Mouse (Mus musculus) midbrain, postnatal 0 days (tissue): ENCODE measurements at regions not wholly inside any gene's neighbourhood (a gene's known extent, or its start where the extent isn't known, plus 50 kb on each side); places are given as distances from the start of the nearest gene placed in this dataset.
A peak's percentile ranks its signal among the peaks of the same experiment; 100 is the strongest.

Experiments
- ATAC-seq: fragments of 200-750 bp; cut with Nextera tagmentation; 2 replicates; pipeline ENCODE4 v1.8.0; 2017; ENCODE audit warnings: moderate number of reproducible peaks, mild to moderate bottlenecking, moderate TSS enrichment, moderate library complexity; ENCODE audit not compliant: low FRiP score
- DNase-seq: peaks from one replicate; pipeline ENCODE4 v3.0.0-alpha.2; 2015; ENCODE audit warnings: low spot score
- H3K27ac ChIP-seq: fragments of 300-500 bp; sonication (generic); 2 replicates; pipeline ENCODE4 v1.5.1; 2014; ENCODE audit warnings: low read depth, mild to moderate bottlenecking, low read length, mixed read lengths
- H3K27me3 ChIP-seq: fragments of 300-500 bp; sonication (generic); 2 replicates; pipeline ENCODE4 v1.6.1; 2014; ENCODE audit warnings: low read length, control low read depth, mixed read lengths; ENCODE audit not compliant: insufficient read depth
- H3K36me3 ChIP-seq: fragments of 300-500 bp; sonication (generic); 2 replicates; pipeline ENCODE4 v1.6.1; 2014; ENCODE audit warnings: low read length, control low read depth, mixed read lengths; ENCODE audit not compliant: insufficient read depth
- H3K4me1 ChIP-seq: fragments of 300-500 bp; sonication (generic); 2 replicates; pipeline ENCODE4 v1.6.1; 2014; ENCODE audit warnings: mild to moderate bottlenecking, control low read depth, antibody characterized with exemption, low read length, mixed read lengths; ENCODE audit not compliant: insufficient read depth
- H3K4me2 ChIP-seq: fragments of 300-500 bp; sonication (generic); 2 replicates; pipeline ENCODE4 v1.6.1; 2014; ENCODE audit warnings: low read depth, mild to moderate bottlenecking, low read length, mixed read lengths; ENCODE audit not compliant: poor library complexity, severe bottlenecking
- H3K4me3 ChIP-seq: fragments of 300-500 bp; sonication (generic); 2 replicates; pipeline ENCODE4 v1.5.1; 2014; ENCODE audit warnings: low read depth, mild to moderate bottlenecking, low read length, moderate library complexity
- H3K9ac ChIP-seq: fragments of 300-500 bp; sonication (generic); replicated peaks from 2 replicates; pipeline ENCODE4 v1.6.1; 2014; ENCODE audit warnings: mild to moderate bottlenecking, low read length, moderate library complexity, mixed read lengths; ENCODE audit not compliant: poor library complexity, severe bottlenecking
- H3K9me3 ChIP-seq: fragments of 300-500 bp; sonication (generic); 2 replicates; pipeline ENCODE4 v1.6.1; 2016; ENCODE audit warnings: low read length, control low read depth
- CTCF ChIP-seq: IDR thresholded peaks from 2 replicates; pipeline ENCODE4 v1.5.1; 2016; ENCODE audit warnings: antibody characterized with exemption, mild to moderate bottlenecking
- WGBS: fragments of 180-500 bp; shearing (Covaris S2); extraction: QIAGEN DNeasy Blood & Tissue Kit; methylation state at CpG from one replicate; pipeline ENCODE4 v1.1.7; 2014; 5-methylcytosine and 5-hydroxymethylcytosine counted together

- TF ChIP-seq CTCF, result no peak
- no peaks in the 10 kb centered on the region for H3K36me3 ChIP-seq
- WGBS, result 46% methylated on average over 6 of the region's 6 CpGs
- no peaks in the 10 kb centered on the region for H3K9me3 ChIP-seq
- no peaks in the 10 kb centered on the region for H3K4me1 ChIP-seq
- no peak overlapping the region for H3K4me3 ChIP-seq
- no peak overlapping the region for H3K27ac ChIP-seq
- DNase-seq, result no peak
- H3K4me2 ChIP-seq, result no peak overlapping the region
- H3K9ac ChIP-seq, result no peak overlapping the region
- 0 out of 2 replicates have a peak, but pooled peaks have one; percentile 29 for ATAC-seq
- H3K27me3 ChIP-seq, result no peaks in the 10 kb centered on the region
Measured at GRCm38 (mm10) chr13:16642450-16642994, 630.9 kb downstream of the Inhba start.

DNA sequence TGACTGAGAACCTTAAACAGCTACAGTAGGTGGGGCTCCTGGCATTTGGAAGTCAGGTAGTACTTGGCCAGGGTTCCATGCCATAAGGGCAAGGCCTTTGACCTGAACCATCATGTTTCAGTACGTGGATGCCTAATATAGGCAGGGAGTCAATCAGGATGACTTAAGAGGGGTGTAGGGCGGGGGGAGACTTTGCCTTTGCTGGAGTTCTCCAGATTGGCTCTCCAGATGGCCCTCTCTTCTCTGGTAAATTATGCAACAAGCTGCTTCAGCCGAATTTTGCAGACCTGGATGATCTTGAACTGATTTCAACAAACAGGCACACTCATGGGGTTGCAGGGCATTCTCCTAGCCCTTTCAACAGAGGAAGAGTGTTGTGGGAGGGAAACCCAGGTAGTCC lies 633.7 kb downstream of the Inhba start:
- H3K4me1 ChIP-seq, result no peaks in the 10 kb centered on the region
- no peak overlapping the region for H3K27ac ChIP-seq

DNA sequence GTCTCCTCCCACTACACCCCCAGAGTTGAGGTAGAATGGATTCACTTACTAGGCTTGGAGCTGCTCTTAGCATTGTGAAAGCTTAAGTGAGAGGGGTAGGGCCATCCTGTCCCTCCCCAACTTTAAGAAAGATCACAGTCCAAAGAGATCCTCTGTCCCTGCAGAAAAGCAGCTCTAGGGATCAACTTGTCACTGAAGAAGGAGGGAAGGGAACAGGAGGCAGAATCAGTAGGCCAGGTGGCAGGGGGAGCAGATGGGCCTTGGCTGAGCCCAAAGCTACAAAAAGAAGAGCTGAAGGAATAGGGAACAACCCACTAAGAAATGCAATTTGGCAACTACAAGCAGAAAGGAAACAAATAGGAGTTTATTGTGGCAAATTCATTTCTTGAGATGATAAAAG lies 634.4 kb downstream of the Inhba start:
- no peak for TF ChIP-seq CTCF

More for the DNA sequence above, 633.7 kb downstream of the Inhba start:
- no peaks in the 10 kb centered on the region for H3K36me3 ChIP-seq
- H3K4me2 ChIP-seq, result no peak overlapping the region
- no peak for ATAC-seq
- no peak overlapping the region for H3K9ac ChIP-seq
- H3K9me3 ChIP-seq, result no peaks in the 10 kb centered on the region
- 75% methylated on average over 3 of the region's 3 CpGs for WGBS
- no peak for DNase-seq
- no peaks in the 10 kb centered on the region for H3K27me3 ChIP-seq
- no peak for TF ChIP-seq CTCF
- no peak overlapping the region for H3K4me3 ChIP-seq

GRCm38 (mm10) chr13:16646649-16647048 lies 635.0 kb downstream of the Inhba start:
- H3K4me1 ChIP-seq, result no peaks in the 10 kb centered on the region
- no peaks in the 10 kb centered on the region for H3K36me3 ChIP-seq
- DNase-seq, result no peak
- no peak overlapping the region for H3K27ac ChIP-seq
- TF ChIP-seq CTCF, result no peak
- no peak for ATAC-seq
- H3K4me2 ChIP-seq, result no peak overlapping the region
- no peaks in the 10 kb centered on the region for H3K9me3 ChIP-seq
- H3K27me3 ChIP-seq, result no peaks in the 10 kb centered on the region
- no peak overlapping the region for H3K4me3 ChIP-seq
- no peak overlapping the region for H3K9ac ChIP-seq

More for the DNA sequence above, 634.4 kb downstream of the Inhba start:
- Histone ChIP-seq H3K4me2 (no peak overlapping the region), H3K27me3 (no peaks in the 10 kb centered on the region), H3K9ac (no peak overlapping the region), H3K9me3 (no peaks in the 10 kb centered on the region), H3K27ac (no peak overlapping the region), H3K4me3 (no peak overlapping the region), H3K36me3 (no peaks in the 10 kb centered on the region), H3K4me1 (no peaks in the 10 kb centered on the region)
- ATAC-seq, result no peak
- DNase-seq, result no peak

DNA sequence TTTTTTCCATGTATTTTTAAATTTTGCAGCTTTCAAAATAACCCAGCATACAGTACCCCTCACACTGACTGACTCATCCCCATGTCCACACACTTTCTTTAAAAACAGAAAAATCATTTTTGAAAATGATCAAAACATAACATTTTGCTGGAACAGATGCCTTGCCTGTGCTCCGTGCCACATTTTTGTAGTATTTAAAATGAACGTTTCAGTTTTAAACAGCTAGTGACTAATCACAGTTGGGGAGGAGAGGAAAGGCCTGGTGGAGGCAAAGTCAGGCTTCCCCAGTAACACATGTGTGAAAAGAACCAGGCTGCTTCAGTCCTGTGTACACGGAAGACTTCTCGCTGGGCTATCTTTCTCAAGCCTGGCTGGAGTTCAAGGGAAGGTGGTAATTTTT lies 644.5 kb downstream of the Inhba start:
- TF ChIP-seq CTCF, result no peak
- ATAC-seq, result no peak
- no peak overlapping the region for H3K27ac ChIP-seq
- no peak overlapping the region for H3K9ac ChIP-seq
- no peak overlapping the region for H3K4me3 ChIP-seq
- H3K36me3 ChIP-seq, result no peaks in the 10 kb centered on the region
- DNase-seq, result no peak
- no peak overlapping the region for H3K4me2 ChIP-seq
- 86% methylated on average over 4 of the region's 4 CpGs for WGBS
- H3K9me3 ChIP-seq, result no peaks in the 10 kb centered on the region
- no peaks in the 10 kb centered on the region for H3K27me3 ChIP-seq
- no peaks in the 10 kb centered on the region for H3K4me1 ChIP-seq

DNA sequence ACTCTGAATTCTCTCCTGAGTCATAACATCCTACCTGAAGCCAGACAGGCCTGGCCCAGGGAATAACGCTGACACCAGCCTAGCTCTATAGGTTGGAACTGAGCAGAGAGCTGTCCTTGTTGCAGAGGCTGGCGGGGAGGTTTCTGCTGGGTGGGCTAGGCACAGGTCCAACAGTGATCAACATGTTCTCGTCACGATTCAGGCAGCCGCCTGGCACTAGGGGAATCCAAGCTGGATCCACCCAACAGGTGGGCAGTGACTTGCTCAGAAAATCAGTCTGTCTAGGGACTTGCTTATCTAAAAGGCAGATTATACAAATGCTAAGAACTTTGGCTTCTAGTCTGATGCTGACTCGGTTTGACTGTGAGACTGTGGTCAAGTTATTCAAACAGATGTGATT lies 648.2 kb downstream of the Inhba start:
- Histone ChIP-seq H3K4me3 (no peak overlapping the region), H3K36me3 (no peaks in the 10 kb centered on the region), H3K9ac (no peak overlapping the region), H3K9me3 (no peaks in the 10 kb centered on the region), H3K4me2 (no peak overlapping the region), H3K27me3 (no peaks in the 10 kb centered on the region), H3K27ac (no peak overlapping the region), H3K4me1 (no peaks in the 10 kb centered on the region)
- no peak for TF ChIP-seq CTCF
- WGBS, result 86% methylated on average over 6 of the region's 6 CpGs
- no peak for ATAC-seq
- DNase-seq, result peak; percentile 21
